ENCODE assay signal across 11 mouse cellular contexts in the genomic region with DNA sequence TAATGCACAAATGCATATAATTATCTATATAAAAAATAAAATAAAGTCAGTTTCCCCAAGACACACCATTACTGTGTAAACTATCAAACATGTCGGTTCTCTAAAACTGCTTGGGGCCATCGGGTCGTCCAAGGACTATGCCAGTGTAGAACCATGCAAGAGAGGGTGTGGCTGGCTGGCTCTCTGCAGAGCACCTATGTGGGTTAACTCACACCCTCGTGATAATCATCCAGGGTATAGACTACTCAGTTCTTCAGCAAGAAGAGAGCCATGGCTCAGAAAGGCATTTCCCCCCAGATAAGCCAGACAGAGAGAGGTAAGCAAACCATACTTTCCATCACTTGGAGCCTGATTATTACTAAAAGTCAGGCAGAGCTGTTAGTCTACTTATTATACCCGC. TPM values are rescaled to one million over a fixed set of nuclear protein-coding genes. Genes with fewer than 3 reads are reported as not detected.
DNase-seq lines count a peak whose midpoint lies in the region; ATAC-seq and TF ChIP-seq lines count a peak whose summit lies in the region.
"Had no signal": no experiment of that assay in that cellular context is flagged by ENCODE, and none has a peak within 500 bp of the region (broad histone marks: within the 10 kb centered on the region; RNA-seq: fewer than 3 reads in every experiment).

No protein-coding gene starts in this region.

- H3K9me3 ChIP-seq in forebrain, embryonic 15.5 days, result 0 out of 2 replicates have a peak, but pooled peaks cover 3% of the 10 kb centered on the region
- H3K9me3 ChIP-seq in forebrain, postnatal 0 days (ENCODE audit: low read length), result no peaks in the 10 kb centered on the region
- H3K9me3 ChIP-seq in hindbrain, embryonic 13.5 days, result no peaks in the 10 kb centered on the region
- no peaks in the 10 kb centered on the region for H3K9me3 ChIP-seq in hindbrain, embryonic 14.5 days (ENCODE audit: control insufficient read depth, low read length)
- H3K9me3 ChIP-seq in neural tube, embryonic 13.5 days, result no peaks in the 10 kb centered on the region
- no peaks in the 10 kb centered on the region for H3K9me3 ChIP-seq in hindbrain, embryonic 16.5 days (ENCODE audit: control insufficient read depth, low read length)
- H3K9me3 ChIP-seq: embryonic facial prominence, embryonic 10.5 days had no signal

- 88% methylated on average over 5 of the region's 5 CpGs for WGBS in forebrain, embryonic 15.5 days
- WGBS in forebrain, postnatal 0 days, result 85% methylated on average over 5 of the region's 5 CpGs
- WGBS in hindbrain, embryonic 13.5 days, result 86% methylated on average over 5 of the region's 5 CpGs
- 85% methylated on average over 5 of the region's 5 CpGs for WGBS in hindbrain, embryonic 14.5 days
- WGBS in neural tube, embryonic 13.5 days, result 81% methylated on average over 5 of the region's 5 CpGs
- WGBS in hindbrain, embryonic 16.5 days, result 89% methylated on average over 5 of the region's 5 CpGs

- TF ChIP-seq CTCF in forebrain, postnatal 0 days (IDR thresholded peaks at IDR 0.05; ENCODE audit: low read depth), result no peak

- peak; percentile 43; the same call in 1 of the 2 replicates for ATAC-seq in forebrain, embryonic 15.5 days (replicated peaks)
- ATAC-seq in forebrain, postnatal 0 days, result no peak
- 0 out of 2 replicates have a peak, but pooled peaks have one; percentile 10 for ATAC-seq in hindbrain, embryonic 13.5 days (ENCODE audit: low FRiP score)
- no peak for ATAC-seq in hindbrain, embryonic 14.5 days (ENCODE audit: low FRiP score)
- ATAC-seq in neural tube, embryonic 13.5 days (ENCODE audit: low read depth), result 0 out of 2 replicates have a peak, but pooled peaks have one; percentile 32
- peak; percentile 48; the same call in 1 of the 2 replicates for ATAC-seq in hindbrain, embryonic 16.5 days

- no peaks in the 10 kb centered on the region; the same call in 1 of the 2 replicates for H3K36me3 ChIP-seq in forebrain, embryonic 15.5 days
- H3K36me3 ChIP-seq in forebrain, postnatal 0 days (ENCODE audit: insufficient read depth), result no peaks in the 10 kb centered on the region
- no peaks in the 10 kb centered on the region; the same call in 1 of the 2 replicates for H3K36me3 ChIP-seq in hindbrain, embryonic 13.5 days
- no peaks in the 10 kb centered on the region for H3K36me3 ChIP-seq in hindbrain, embryonic 14.5 days (replicated peaks; ENCODE audit: control insufficient read depth, insufficient read depth)
- no peaks in the 10 kb centered on the region for H3K36me3 ChIP-seq in neural tube, embryonic 13.5 days
- no peaks in the 10 kb centered on the region for H3K36me3 ChIP-seq in hindbrain, embryonic 16.5 days (ENCODE audit: control insufficient read depth, insufficient read depth, low read length)
- H3K36me3 ChIP-seq: embryonic facial prominence, embryonic 10.5 days had no signal

- no peaks in the 10 kb centered on the region for H3K27me3 ChIP-seq in forebrain, embryonic 15.5 days
- no peaks in the 10 kb centered on the region for H3K27me3 ChIP-seq in forebrain, postnatal 0 days (ENCODE audit: insufficient read depth, low read length)
- H3K27me3 ChIP-seq in hindbrain, embryonic 13.5 days, result no peaks in the 10 kb centered on the region
- no peaks in the 10 kb centered on the region for H3K27me3 ChIP-seq in hindbrain, embryonic 14.5 days (ENCODE audit: control insufficient read depth, insufficient read depth, low read length)
- no peaks in the 10 kb centered on the region for H3K27me3 ChIP-seq in neural tube, embryonic 13.5 days
- no peaks in the 10 kb centered on the region for H3K27me3 ChIP-seq in hindbrain, embryonic 16.5 days (replicated peaks; ENCODE audit: control insufficient read depth, insufficient read depth, low read length)

- no peak overlapping the region for H3K4me2 ChIP-seq in forebrain, embryonic 15.5 days (replicated peaks)
- no peak overlapping the region for H3K4me2 ChIP-seq in forebrain, postnatal 0 days (ENCODE audit: low read depth)
- H3K4me2 ChIP-seq in hindbrain, embryonic 13.5 days, result no peak overlapping the region
- no peak overlapping the region for H3K4me2 ChIP-seq in hindbrain, embryonic 14.5 days (replicated peaks)
- no peak overlapping the region for H3K4me2 ChIP-seq in neural tube, embryonic 13.5 days
- H3K4me2 ChIP-seq in hindbrain, embryonic 16.5 days (ENCODE audit: low read length), result no peak overlapping the region

- no peak overlapping the region for H3K27ac ChIP-seq in forebrain, embryonic 15.5 days (replicated peaks)
- no peak overlapping the region for H3K27ac ChIP-seq in forebrain, postnatal 0 days (ENCODE audit: low read depth, low read length)
- H3K27ac ChIP-seq in hindbrain, embryonic 13.5 days, result no peak overlapping the region
- no peak overlapping the region for H3K27ac ChIP-seq in hindbrain, embryonic 14.5 days
- no peak overlapping the region for H3K27ac ChIP-seq in neural tube, embryonic 13.5 days (replicated peaks)
- no peak overlapping the region for H3K27ac ChIP-seq in hindbrain, embryonic 16.5 days (ENCODE audit: low read depth, low read length)
- H3K27ac ChIP-seq: embryonic facial prominence, embryonic 10.5 days; gastrocnemius, adult 2 months had no signal

- H3K9ac ChIP-seq in forebrain, embryonic 15.5 days (replicated peaks), result no peak overlapping the region
- no peak overlapping the region for H3K9ac ChIP-seq in forebrain, postnatal 0 days
- no peak overlapping the region for H3K9ac ChIP-seq in hindbrain, embryonic 13.5 days
- H3K9ac ChIP-seq in hindbrain, embryonic 14.5 days, result no peak overlapping the region
- no peak overlapping the region for H3K9ac ChIP-seq in neural tube, embryonic 13.5 days
- H3K9ac ChIP-seq in hindbrain, embryonic 16.5 days (ENCODE audit: low read depth, low read length), result no peak overlapping the region

- DNase-seq in forebrain, postnatal 0 days, result no peak
- DNase-seq in hindbrain, embryonic 14.5 days (ENCODE audit: low spot score), result no peak
- DNase-seq in neural tube, embryonic 10.5 days (ENCODE audit: extremely low spot score, low spot score), result no peak
- DNase-seq in urinary bladder, postnatal 25 days (ENCODE audit: low spot score), result no peak

- H3K4me1 ChIP-seq in forebrain, embryonic 15.5 days, result no peaks in the 10 kb centered on the region
- no peaks in the 10 kb centered on the region for H3K4me1 ChIP-seq in forebrain, postnatal 0 days (ENCODE audit: insufficient read depth)
- H3K4me1 ChIP-seq in hindbrain, embryonic 13.5 days (replicated peaks), result no peaks in the 10 kb centered on the region
- no peaks in the 10 kb centered on the region for H3K4me1 ChIP-seq in hindbrain, embryonic 14.5 days (replicated peaks; ENCODE audit: control insufficient read depth, insufficient read depth, low read length)
- H3K4me1 ChIP-seq in neural tube, embryonic 13.5 days (replicated peaks), result no peaks in the 10 kb centered on the region
- H3K4me1 ChIP-seq in hindbrain, embryonic 16.5 days (ENCODE audit: control insufficient read depth, insufficient read depth, low read depth, low read length), result no peaks in the 10 kb centered on the region
- H3K4me1 ChIP-seq: embryonic facial prominence, embryonic 10.5 days had no signal

- H3K4me3 ChIP-seq in forebrain, embryonic 15.5 days, result no peak overlapping the region
- H3K4me3 ChIP-seq in forebrain, postnatal 0 days (ENCODE audit: low read depth, low read length), result no peak overlapping the region
- H3K4me3 ChIP-seq in hindbrain, embryonic 13.5 days, result no peak overlapping the region
- no peak overlapping the region for H3K4me3 ChIP-seq in hindbrain, embryonic 14.5 days (replicated peaks; ENCODE audit: low read length)
- no peak overlapping the region for H3K4me3 ChIP-seq in neural tube, embryonic 13.5 days
- no peak overlapping the region for H3K4me3 ChIP-seq in hindbrain, embryonic 16.5 days (ENCODE audit: low read length)
- H3K4me3 ChIP-seq: embryonic facial prominence, embryonic 10.5 days; erythroblast, embryonic 14.5 days had no signal

RNA-seq across cellular contexts. Expression of a gene that starts 22.2 kb away (rescaled TPM):
- 10.2 and 12.5 TPM in 2 replicates for polyA plus RNA-seq in forebrain, embryonic 15.5 days (2015; fragmentation: Nextera tagmentation; extraction: Ambion mirVana)
- 7.3 and 7.5 TPM in 2 replicates for total RNA-seq in forebrain, postnatal 0 days (2014; rRNA removed)
- polyA plus RNA-seq in forebrain, postnatal 0 days (2015; fragmentation: Nextera tagmentation; extraction: Ambion mirVana), result 13.3 and 17.0 TPM in 2 replicates
- polyA plus RNA-seq in hindbrain, embryonic 13.5 days (2015; fragmentation: Nextera tagmentation; extraction: Ambion mirVana), result 10.3 and 14.3 TPM in 2 replicates
- polyA plus RNA-seq in hindbrain, embryonic 14.5 days (2014; fragmentation: Nextera tagmentation; extraction: Ambion mirVana), result 15.2 and 16.2 TPM in 2 replicates
- 11.7 and 14.8 TPM in 2 replicates for polyA plus RNA-seq in neural tube, embryonic 13.5 days (2015; fragmentation: Nextera tagmentation; extraction: Ambion mirVana)
- polyA plus RNA-seq in hindbrain, embryonic 16.5 days (2015; fragmentation: Nextera tagmentation; extraction: Ambion mirVana), result 14.8 and 16.2 TPM in 2 replicates

RNA-seq across cellular contexts. Expression of a gene that starts 28.6 kb away (rescaled TPM):
- polyA plus RNA-seq in forebrain, embryonic 15.5 days (2015; fragmentation: Nextera tagmentation; extraction: Ambion mirVana), result 28.6 and 30.7 TPM in 2 replicates
- 26.5 and 27.4 TPM in 2 replicates for total RNA-seq in forebrain, postnatal 0 days (2014; rRNA removed)
- polyA plus RNA-seq in forebrain, postnatal 0 days (2015; fragmentation: Nextera tagmentation; extraction: Ambion mirVana), result 25.1 and 28.5 TPM in 2 replicates
- polyA plus RNA-seq in hindbrain, embryonic 13.5 days (2015; fragmentation: Nextera tagmentation; extraction: Ambion mirVana), result 23.1 and 24.1 TPM in 2 replicates
- polyA plus RNA-seq in hindbrain, embryonic 14.5 days (2014; fragmentation: Nextera tagmentation; extraction: Ambion mirVana), result 30.0 and 31.4 TPM in 2 replicates
- 24.6 and 31.7 TPM in 2 replicates for polyA plus RNA-seq in neural tube, embryonic 13.5 days (2015; fragmentation: Nextera tagmentation; extraction: Ambion mirVana)
- polyA plus RNA-seq in hindbrain, embryonic 16.5 days (2015; fragmentation: Nextera tagmentation; extraction: Ambion mirVana), result 12.3 and 24.2 TPM in 2 replicates

Comparison
In these comparisons a context has a peak if more than half of its experiments do, and no peak if none do; other contexts are left out.
1. ATAC-seq: peak in forebrain, embryonic 15.5 days (single experiment), hindbrain, embryonic 13.5 days (single experiment), neural tube, embryonic 13.5 days (single experiment) and hindbrain, embryonic 16.5 days (single experiment); none in forebrain, postnatal 0 days (single experiment) and hindbrain, embryonic 14.5 days (single experiment).